Mouse (Mus musculus): ENCODE measurements around the gene Fezf1.

Fezf1 gene

GRCm38 (mm10) chr6:23247512-23248312 is 450 bp downstream of the Fezf1 start:
- no peak for DNase-seq (ENCODE audit: low spot score in 2 of 2)

- DNase-seq (ENCODE audit: low spot score in 2 of 2) = no peak
Measured at GRCm38 (mm10) chr6:23246790-23247511, 1.2 kb downstream of the Fezf1 start.

GRCm38 (mm10) chr6:23246061-23246789 is 1.9 kb downstream of the Fezf1 start:
- DNase-seq (ENCODE audit: low spot score in 2 of 2) = no peak

GRCm38 (mm10) chr6:23245545-23246011 is 2.6 kb downstream of the Fezf1 start:
- no peak for DNase-seq (ENCODE audit: low spot score in 2 of 2)

GRCm38 (mm10) chr6:23245121-23245520 is 3.0 kb downstream of the Fezf1 start:
- DNase-seq (ENCODE audit: low spot score in 2 of 2) = no peak

- DNase-seq (ENCODE audit: low spot score in 2 of 2) = no peak
Measured at GRCm38 (mm10) chr6:23243821-23244760, 4.1 kb downstream of the Fezf1 start.

GRCm38 (mm10) chr6:23211499-23211898 is 36.7 kb downstream of the Fezf1 start:
- no peak for DNase-seq (ENCODE audit: low spot score in 2 of 2)

- DNase-seq (ENCODE audit: low spot score in 2 of 2) = no peak
Measured at GRCm38 (mm10) chr6:23207791-23208190, 40.4 kb downstream of the Fezf1 start.

- DNase-seq (ENCODE audit: low spot score in 2 of 2) = no peak
Measured at GRCm38 (mm10) chr6:23202630-23203029, 45.5 kb downstream of the Fezf1 start.
